ENCODE assay signal across 10 mouse cellular contexts in genomic region chr1:162281981-162282381, GRCm38 (mm10).
DNase-seq lines count a peak whose midpoint lies in the region; ATAC-seq and TF ChIP-seq lines count a peak whose summit lies in the region.
"Had no signal": no experiment of that assay in that cellular context is flagged by ENCODE, and none has a peak within 500 bp of the region (broad histone marks: within the 10 kb centered on the region; RNA-seq: fewer than 3 reads in every experiment).

No protein-coding gene starts in this region.

- peak overlapping the region; percentile 16; the same call in 1 of the 2 replicates for H3K27ac ChIP-seq in liver, postnatal 0 days (ENCODE audit: low read depth)
- peak overlapping the region; percentile 89 for H3K27ac ChIP-seq in kidney, embryonic 15.5 days
- H3K27ac ChIP-seq in midbrain, embryonic 14.5 days (replicated peaks; ENCODE audit: low read depth, low read length): no peak overlapping the region

- H3K4me3 ChIP-seq in liver, postnatal 0 days (ENCODE audit: low read depth, low read length): no peak overlapping the region
- no peak overlapping the region for H3K4me3 ChIP-seq in kidney, embryonic 15.5 days (replicated peaks)
- no peak overlapping the region for H3K4me3 ChIP-seq in midbrain, embryonic 14.5 days (replicated peaks; ENCODE audit: low read depth, low read length)
- H3K4me3 ChIP-seq: megakaryocyte, embryonic 14.5 days had no signal

- no peaks in the 10 kb centered on the region for H3K9me3 ChIP-seq in liver, postnatal 0 days (ENCODE audit: low read length)
- H3K9me3 ChIP-seq in kidney, embryonic 15.5 days (replicated peaks): no peaks in the 10 kb centered on the region
- no peaks in the 10 kb centered on the region for H3K9me3 ChIP-seq in midbrain, embryonic 14.5 days (ENCODE audit: control insufficient read depth, low read length)
- H3K9me3 ChIP-seq: megakaryocyte, embryonic 14.5 days had no signal

- TF ChIP-seq EP300 in liver, postnatal 0 days (IDR thresholded peaks at IDR 0.05; ENCODE audit: low read depth): no peak

- H3K4me2 ChIP-seq in liver, postnatal 0 days (ENCODE audit: low read depth, low read length): no peak overlapping the region
- H3K4me2 ChIP-seq in kidney, embryonic 15.5 days: 0 out of 2 replicates have a peak overlapping the region, but pooled peaks have one; percentile 9
- H3K4me2 ChIP-seq in midbrain, embryonic 14.5 days (ENCODE audit: low read length): no peak overlapping the region

- WGBS in liver, postnatal 0 days (ENCODE audit: insufficient replicate concordance): 57% methylated on average over 7 of the region's 7 CpGs
- WGBS in kidney, embryonic 15.5 days: 6% methylated on average over 7 of the region's 7 CpGs
- WGBS in midbrain, embryonic 14.5 days: 16% methylated on average over 7 of the region's 7 CpGs

- no peak for TF ChIP-seq CTCF in liver, postnatal 0 days (IDR thresholded peaks at IDR 0.05; ENCODE audit: low read depth)

- no peak for ATAC-seq in liver, postnatal 0 days
- peak; percentile 98 for ATAC-seq in kidney, embryonic 15.5 days (replicated peaks; ENCODE audit: low FRiP score)
- ATAC-seq in midbrain, embryonic 14.5 days (ENCODE audit: low FRiP score, low TSS enrichment): no peak
- no peak for ATAC-seq in megakaryocyte, adult 5-6 weeks (ENCODE audit: poor library complexity, severe bottlenecking)

- H3K4me1 ChIP-seq in liver, postnatal 0 days (ENCODE audit: insufficient read depth): no peaks in the 10 kb centered on the region
- peaks cover 13% of the 10 kb centered on the region for H3K4me1 ChIP-seq in kidney, embryonic 15.5 days
- 0 out of 2 replicates have a peak, but pooled peaks cover 3% of the 10 kb centered on the region for H3K4me1 ChIP-seq in midbrain, embryonic 14.5 days (ENCODE audit: control insufficient read depth, insufficient read depth, low read length)
- H3K4me1 ChIP-seq: megakaryocyte, embryonic 14.5 days had no signal

- H3K27me3 ChIP-seq in liver, postnatal 0 days (ENCODE audit: insufficient read depth, low read length): no peaks in the 10 kb centered on the region
- H3K27me3 ChIP-seq in kidney, embryonic 15.5 days: no peaks in the 10 kb centered on the region
- H3K27me3 ChIP-seq in midbrain, embryonic 14.5 days (ENCODE audit: control insufficient read depth, insufficient read depth, low read length): no peaks in the 10 kb centered on the region

- H3K9ac ChIP-seq in liver, postnatal 0 days (replicated peaks): no peak overlapping the region
- no peak overlapping the region for H3K9ac ChIP-seq in kidney, embryonic 15.5 days
- H3K9ac ChIP-seq in midbrain, embryonic 14.5 days (replicated peaks; ENCODE audit: low read length): no peak overlapping the region

- no peak for DNase-seq in liver, postnatal 0 days
- no peak for DNase-seq in liver
- DNase-seq in embryo, embryonic 11 days: peak; percentile 79
- peak; percentile 32 for DNase-seq in midbrain, embryonic 14.5 days
- no peak for DNase-seq in layer of hippocampus, adult 11-12 months (ENCODE audit: low spot score)
- DNase-seq in layer of hippocampus, postnatal 14 days (ENCODE audit: low spot score in 2 of 2): no peak
- DNase-seq: cerebellum, adult 2 months had no signal

- H3K36me3 ChIP-seq in liver, postnatal 0 days (replicated peaks; ENCODE audit: insufficient read depth, low read length): no peaks in the 10 kb centered on the region
- no peaks in the 10 kb centered on the region for H3K36me3 ChIP-seq in kidney, embryonic 15.5 days
- H3K36me3 ChIP-seq in midbrain, embryonic 14.5 days (ENCODE audit: control insufficient read depth, insufficient read depth, low read length): no peaks in the 10 kb centered on the region

Comparison
In these comparisons a context has a peak if more than half of its experiments do, and no peak if none do; other contexts are left out.
1. DNase-seq: peak in embryo, embryonic 11 days (single experiment) and midbrain, embryonic 14.5 days (single experiment); none in liver, postnatal 0 days (single experiment), liver (single experiment), layer of hippocampus, adult 11-12 months (single experiment) and layer of hippocampus, postnatal 14 days (0 of 2).